Mouse (Mus musculus) cerebellum, adult 2 months (tissue): ENCODE measurements at regions not wholly inside any gene's neighbourhood (a gene's known extent, or its start where the extent isn't known, plus 50 kb on each side); places are given as distances from the start of the nearest gene placed in this dataset.

ENCODE experiments used
- CTCF ChIP-seq: fragments of 200-500 bp; IDR thresholded peaks from 2 replicates; pipeline ENCODE4 v1.5.1; 2011; ENCODE audit warnings: low read depth, mild to moderate bottlenecking, control low read depth, low read length, moderate library complexity, borderline replicate concordance; ENCODE audit not compliant: insufficient read depth
- POLR2A ChIP-seq: fragments of 200-500 bp; IDR thresholded peaks from 2 replicates; pipeline ENCODE4 v1.6.1; 2011; ENCODE audit warnings: low read length, control low read depth, borderline replicate concordance; ENCODE audit not compliant: insufficient read depth

GRCm38 (mm10) chr2:146792844-146793420 is 62.7 kb upstream of the Kiz start:
- no peak for TF ChIP-seq CTCF
- TF ChIP-seq POLR2A: no peak
